Mouse (Mus musculus) Patski (cell line): ENCODE measurements around the gene Sar1b. TPM values are rescaled to one million over a fixed set of nuclear protein-coding genes. Genes with fewer than 3 reads are reported as not detected.
"Not testable (repeated sequence)": the region's sequence is repeated elsewhere in the genome, so short reads cannot be mapped to it uniquely, and the experiment has no call there.

ENCODE experiments used
- ATAC-seq: fragments of 100-300 bp; one replicate; pipeline ENCODE4 v1.8.0; 2021
- CTCF ChIA-PET: fragments of 350-600 bp; sonication (Branson Sonifier 250); formaldehyde crosslinking; loops from one replicate; lab custom pipeline; 2022; ENCODE audit warnings: inconsistent platforms; lab: Charles Lee
- POLR2A ChIA-PET: fragments of 350-600 bp; sonication (Branson Sonifier 250); formaldehyde crosslinking; loops from one replicate; lab custom pipeline; 2022; ENCODE audit warnings: antibody characterized with exemption, inconsistent platforms; lab: Charles Lee
- DNase-seq: peaks from one replicate; pipeline ENCODE4 v3.0.0-alpha.2; 2011; ENCODE audit warnings: low read depth, low spot score
- H3K27me3 ChIP-seq: fragments of 371-371 bp; one replicate; pipeline ENCODE4 v1.5.1; 2021
- CTCF ChIP-seq: fragments of 100-300 bp; IDR thresholded peaks from one replicate; pipeline ENCODE4 v1.5.1; 2021
- in situ Hi-C: fragments of 300-500 bp; cut with MboI; formaldehyde crosslinking; loops from 3 replicates; pipeline ENCODE4 v1.11.1; 2018; ENCODE audit warnings: low pct_unique_long_range_greater_than_20kb, mixed read lengths
- polyA plus RNA-seq: library from polyadenylated mRNA; unstranded; gene quantifications from one replicate; pipeline ENCODE4 v1.2.3, GENCODE M21; 2021

Gene Sar1b
- polyA plus RNA-seq, 1 experiment from 2014 or later = 91.0 TPM

DNA sequence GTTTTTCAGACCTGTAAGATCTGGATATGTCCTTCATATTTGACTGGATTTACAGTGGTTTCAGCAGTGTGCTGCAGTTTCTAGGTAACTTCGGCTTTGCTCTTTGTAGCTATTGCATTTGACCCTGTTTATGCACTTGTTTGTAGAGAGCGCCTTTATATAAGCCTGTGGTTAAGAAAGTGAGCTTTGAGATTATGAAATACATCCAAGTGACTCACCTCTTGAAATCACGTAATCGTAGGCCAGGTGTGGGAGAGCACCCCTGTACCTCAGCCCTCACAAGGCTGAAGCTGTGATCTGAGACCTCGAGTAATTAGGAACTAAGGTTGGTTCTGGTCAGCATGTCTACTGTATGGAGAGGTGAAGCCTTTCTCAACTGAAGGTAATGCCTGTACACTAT is 14.0 kb downstream of the Sar1b start:
- DNase-seq = no peak
- in situ Hi-C loops = no loop called here
- TF ChIP-seq CTCF = no peak
- no peaks in the 10 kb centered on the region for H3K27me3 ChIP-seq
- ChIA-PET CTCF (interaction anchor here (1.8 kb wide), 1 partner anchor 8 kb away, joined by 5 read pairs; no protein-coding TSS in a partner anchor), POLR2A (interaction anchor here (0.6 to 0.9 kb wide), 3 partner anchors 21 to 156 kb away, joined by 3 read pairs; no protein-coding TSS in a partner anchor)
- ATAC-seq = no peak

DNA sequence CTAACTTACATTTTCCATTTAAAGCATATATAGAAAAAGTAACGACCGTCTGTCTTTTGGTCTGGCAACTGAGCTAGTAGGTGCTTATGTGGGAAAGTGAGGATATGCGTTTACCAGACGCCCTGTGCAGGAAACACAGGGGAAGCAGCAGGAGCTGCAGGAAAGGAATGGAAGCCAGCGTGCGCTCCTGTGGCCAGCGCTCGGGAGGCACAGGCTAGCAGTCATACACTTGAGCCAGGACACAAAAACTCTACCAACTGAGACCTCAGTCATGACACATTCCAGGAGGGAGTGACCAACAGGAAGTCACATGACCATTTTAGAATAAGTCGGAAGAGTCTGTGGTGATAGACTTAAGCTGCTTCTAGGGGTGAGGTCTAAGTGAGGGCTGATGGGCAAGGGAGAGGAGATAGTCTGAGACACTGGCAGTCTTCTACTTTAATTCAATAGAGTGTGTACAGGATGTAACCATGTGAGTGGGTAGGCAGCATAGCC is 17.3 kb downstream of the Sar1b start:
- CTCF ChIA-PET = interaction anchor here (2.6 kb wide), 1 partner anchor 14 kb away, joined by 9 read pairs; no protein-coding TSS in a partner anchor
- DNase-seq (no peak), ATAC-seq (no peak)
- in situ Hi-C loops = no loop called here
- no peaks in the 10 kb centered on the region for H3K27me3 ChIP-seq
- POLR2A ChIA-PET = no interaction called here
- no peak for TF ChIP-seq CTCF

DNA sequence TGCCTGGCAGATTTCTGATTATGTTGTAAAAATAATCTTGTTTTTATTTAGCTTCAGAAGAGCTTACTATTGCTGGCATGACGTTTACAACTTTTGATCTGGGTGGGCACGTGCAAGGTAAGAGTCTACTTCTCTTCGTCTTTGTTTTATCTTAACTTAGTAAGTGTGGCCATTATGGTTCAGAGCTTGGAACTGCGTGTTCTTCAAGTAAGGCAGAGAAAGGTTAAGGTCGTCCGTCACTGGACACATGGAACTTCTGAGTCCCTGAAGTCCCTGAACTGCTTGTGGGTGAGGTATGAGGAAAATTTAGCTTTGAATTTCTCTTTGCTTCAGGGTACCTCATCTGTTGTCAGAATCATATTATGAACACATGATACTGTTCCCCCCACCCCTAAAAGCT is 19.2 kb downstream of the Sar1b start:
- no peak for DNase-seq
- in situ Hi-C loops = no loop called here
- H3K27me3 ChIP-seq = no peaks in the 10 kb centered on the region
- ATAC-seq = no peak
- ChIA-PET CTCF (interaction anchor here (0.8 to 1.1 kb wide), 2 partner anchors 19 to 35 kb away, joined by 3 to 4 read pairs; partner anchors contain the start of genes Sar1b and Sec24a), POLR2A (no interaction called here)
- no peak for TF ChIP-seq CTCF

- no peaks in the 10 kb centered on the region for H3K27me3 ChIP-seq
- no peak for DNase-seq
- peak; percentile 84 for TF ChIP-seq CTCF
- in situ Hi-C loops = loop anchor here (5.0 kb wide), 1 partner anchor 169 kb away; the partner anchor contains the start of gene Nhp2
- ChIA-PET CTCF (interaction anchor here (0.9 to 2.0 kb wide), 6 partner anchors 9 to 97 kb away, joined by 3 to 7 read pairs (median 4); partner anchors contain the start of gene 0610009B22Rik), POLR2A (interaction anchor here (0.7 kb wide), 1 partner anchor 12 kb away, joined by 3 read pairs; no protein-coding TSS in a partner anchor)
- ATAC-seq = no peak
These were observed 22.4 kb downstream of the Sar1b start for GRCm38 (mm10) chr11:51785926-51786325.

- in situ Hi-C loops = loop anchor here (5.0 kb wide), 1 partner anchor 172 kb away; the partner anchor contains the start of gene Nhp2
- DNase-seq, POLR2A ChIA-PET, H3K27me3 ChIP-seq, ATAC-seq: not testable (repeated sequence)
- CTCF ChIA-PET = interaction anchor here (1.3 kb wide), 1 partner anchor 9 kb away, joined by 3 read pairs; no protein-coding TSS in a partner anchor
These were observed 26.2 kb downstream of the Sar1b start for GRCm38 (mm10) chr11:51789735-51790134.

DNA sequence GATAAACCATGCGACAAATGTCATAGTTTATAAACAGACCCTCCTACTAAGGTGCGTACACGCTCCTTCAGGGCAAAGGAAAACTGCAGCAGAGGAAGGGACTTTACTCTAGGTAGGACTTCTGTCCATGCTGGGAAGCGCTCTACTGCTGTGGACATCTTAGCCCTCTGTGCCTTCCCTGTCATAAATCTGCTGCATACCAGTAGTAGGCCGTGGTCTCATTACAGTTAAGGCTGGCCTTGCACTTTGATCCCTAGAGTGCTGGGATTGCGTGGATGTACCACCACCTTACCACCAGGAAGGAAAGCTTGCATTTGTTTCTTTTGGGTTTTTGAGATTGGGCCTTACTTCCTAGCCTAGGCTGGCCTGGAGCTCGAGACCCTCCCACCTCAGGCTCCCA is 27.2 kb downstream of the Sar1b start:
- POLR2A ChIA-PET = no interaction called here
- CTCF ChIA-PET = interaction anchor here (0.7 to 1.5 kb wide), 2 partner anchors 8 to 25 kb away, joined by 3 read pairs; no protein-coding TSS in a partner anchor
- TF ChIP-seq CTCF = no peak
- H3K27me3 ChIP-seq = no peaks in the 10 kb centered on the region
- in situ Hi-C loops = no loop called here
- ATAC-seq (no peak), DNase-seq (no peak)

GRCm38 (mm10) chr11:51796272-51796671 is 32.8 kb downstream of the Sar1b start:
- ChIA-PET POLR2A (no interaction called here), CTCF (no interaction called here)
- no peaks in the 10 kb centered on the region for H3K27me3 ChIP-seq
- in situ Hi-C loops = no loop called here
- DNase-seq (no peak), ATAC-seq (no peak)
- no peak for TF ChIP-seq CTCF

DNA sequence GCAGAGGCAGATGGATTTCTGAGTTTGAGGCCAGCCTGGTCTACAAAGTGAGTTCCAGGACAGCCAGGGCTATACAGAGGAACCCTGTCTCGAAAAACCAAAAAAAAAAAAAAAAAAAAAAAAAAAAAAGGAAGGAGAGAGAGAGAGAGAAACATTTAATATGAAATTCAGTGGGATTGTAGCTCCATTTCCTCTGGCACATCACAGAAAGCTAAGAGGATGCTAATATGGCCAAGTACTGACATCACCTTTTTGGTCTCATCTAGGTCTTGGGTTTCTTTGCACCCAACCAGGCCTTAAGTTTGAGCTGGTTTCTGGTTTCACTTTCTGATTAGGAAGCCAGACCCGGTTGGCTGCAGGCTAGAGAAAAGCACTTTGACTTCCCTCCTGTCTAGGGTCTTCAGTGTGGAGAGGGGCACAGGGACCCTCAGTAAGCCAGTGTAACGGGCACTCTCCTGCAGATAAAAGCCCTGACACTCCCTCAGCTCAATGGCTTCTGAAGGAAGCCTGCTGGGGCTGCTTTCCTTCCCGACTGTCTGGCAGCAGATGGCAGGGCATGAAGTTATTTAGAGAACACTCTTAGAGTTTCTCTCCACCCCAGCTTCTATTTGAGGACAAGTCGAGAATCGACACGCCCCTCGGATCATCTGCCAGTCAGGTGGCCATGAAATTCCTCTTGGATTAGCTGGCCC is 37.3 kb downstream of the Sar1b start:
- ChIA-PET POLR2A (no interaction called here), CTCF (interaction anchor here (1.5 kb wide), 1 partner anchor 15 kb away, joined by 3 read pairs; no protein-coding TSS in a partner anchor)
- DNase-seq (no peak), ATAC-seq (no peak)
- in situ Hi-C loops = no loop called here
- no peak for TF ChIP-seq CTCF
- no peaks in the 10 kb centered on the region for H3K27me3 ChIP-seq

GRCm38 (mm10) chr11:51805221-51805981 is 41.9 kb downstream of the Sar1b start:
- POLR2A ChIA-PET = interaction anchor here (0.9 kb wide), 1 partner anchor 116 kb away, joined by 3 read pairs; no protein-coding TSS in a partner anchor
- ATAC-seq (peak; percentile 61), DNase-seq (no peak)
- CTCF ChIA-PET = interaction anchor here (1.2 to 3.7 kb wide), 4 partner anchors 13 to 415 kb away, joined by 3 to 16 read pairs (median 4); no protein-coding TSS in a partner anchor
- in situ Hi-C loops = no loop called here
- no peak for TF ChIP-seq CTCF
- no peaks in the 10 kb centered on the region for H3K27me3 ChIP-seq
